Mouse (Mus musculus) bone marrow macrophage, adult 2 months (primary cell): ENCODE measurements around the gene Hp1bp3. TPM values are rescaled to one million over a fixed set of nuclear protein-coding genes. Genes with fewer than 3 reads are reported as not detected.

Experiments
- H3K27ac ChIP-seq: 2 replicates; pipeline ENCODE4 v1.5.1; 2012; ENCODE audit warnings: low read depth, low read length; ENCODE audit not compliant: insufficient read depth
- H3K4me1 ChIP-seq: 2 replicates; pipeline ENCODE4 v1.6.1; 2012; ENCODE audit warnings: low read length; ENCODE audit not compliant: control insufficient read depth, insufficient read depth
- H3K4me3 ChIP-seq: 2 replicates; pipeline ENCODE4 v1.5.1; 2012; ENCODE audit warnings: mild to moderate bottlenecking, low read length, moderate library complexity; ENCODE audit not compliant: insufficient read depth
- CTCF ChIP-seq: IDR thresholded peaks from 2 replicates; pipeline ENCODE4 v1.5.1; 2012; ENCODE audit warnings: low read depth, mild to moderate bottlenecking, low read length, moderate library complexity
- POLR2A ChIP-seq: IDR thresholded peaks from 2 replicates; pipeline ENCODE4 v1.6.1; 2012; ENCODE audit warnings: mild to moderate bottlenecking, low read depth, low read length, borderline replicate concordance
- polyA plus RNA-seq: library from polyadenylated mRNA; stranded (reverse); fragments of >200 nt; gene quantifications from 2 replicates; pipeline ENCODE4 v1.2.4, GENCODE M21; 2012; ENCODE audit not compliant: missing spikeins, insufficient read depth, insufficient read length

Hp1bp3 gene
- polyA plus RNA-seq, 1 experiment = 141 TPM

DNA sequence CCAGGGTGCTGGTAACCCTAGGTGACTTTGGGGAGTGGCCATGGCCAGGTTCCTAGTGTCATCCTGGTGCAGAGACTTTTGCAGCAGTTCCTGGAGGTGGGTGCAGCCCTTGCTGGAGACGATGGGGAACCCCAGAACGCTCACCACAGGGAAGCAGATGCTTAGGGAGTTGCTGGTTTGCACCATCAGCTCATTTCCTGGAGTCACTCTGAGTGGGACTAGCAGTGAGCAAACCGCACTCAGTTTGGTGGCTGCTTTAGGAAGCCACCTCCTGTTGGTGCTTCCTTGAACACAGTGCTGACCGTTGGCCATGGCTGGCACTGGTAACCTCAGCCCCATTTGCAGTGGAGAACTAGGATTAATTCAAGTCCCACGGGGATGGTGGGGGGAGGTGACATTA, 43.4 kb downstream of the Hp1bp3 start:
- Histone ChIP-seq H3K27ac (no peak overlapping the region), H3K4me1 (peaks cover 3% of the 10 kb centered on the region; the same call in 1 of the 2 replicates), H3K4me3 (no peak overlapping the region)
- no peak for TF ChIP-seq CTCF
- no peak for TF ChIP-seq POLR2A

DNA sequence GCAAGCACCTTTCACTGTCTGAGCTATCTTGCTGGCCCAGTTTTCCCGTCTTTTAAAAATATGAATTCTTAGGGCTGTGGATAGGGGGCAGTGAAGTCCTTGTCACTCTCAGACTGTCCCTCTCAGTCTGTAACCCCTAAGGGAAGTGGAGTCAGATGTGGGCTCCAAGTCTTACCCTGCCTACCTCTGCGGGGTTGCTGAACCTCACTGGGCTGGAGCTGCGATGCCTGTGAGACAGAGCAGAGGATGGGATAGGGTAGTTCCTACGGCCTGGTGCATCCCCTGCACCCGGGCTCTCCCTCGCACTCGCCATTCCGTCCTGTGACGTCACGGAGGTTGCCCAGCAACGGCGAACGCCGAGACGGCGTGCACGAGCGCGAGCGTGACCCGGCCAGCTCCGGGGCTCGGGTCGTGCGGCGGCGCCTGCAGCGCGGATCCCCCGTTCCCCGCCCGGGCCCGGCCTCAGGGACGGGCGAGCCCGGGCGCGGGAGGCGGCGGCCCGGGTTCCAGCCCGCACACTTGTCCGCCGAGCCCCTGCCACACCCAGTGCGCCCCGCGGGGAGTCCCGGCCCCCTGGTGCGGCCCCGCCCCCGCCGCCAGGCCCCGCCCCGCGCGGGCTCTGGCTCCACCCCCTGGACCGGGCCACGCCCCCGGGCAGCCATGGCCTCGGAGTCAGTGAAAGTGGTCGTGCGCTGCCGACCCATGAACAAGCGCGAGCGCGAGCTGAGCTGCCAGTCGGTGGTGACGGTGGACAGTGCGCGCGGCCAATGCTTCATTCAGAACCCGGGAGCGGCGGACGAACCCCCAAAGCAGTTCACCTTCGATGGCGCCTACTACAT, 46.0 kb downstream of the Hp1bp3 start:
- Histone ChIP-seq H3K27ac (no peak overlapping the region), H3K4me1 (peaks cover 3% of the 10 kb centered on the region; the same call in 1 of the 2 replicates)

DNA sequence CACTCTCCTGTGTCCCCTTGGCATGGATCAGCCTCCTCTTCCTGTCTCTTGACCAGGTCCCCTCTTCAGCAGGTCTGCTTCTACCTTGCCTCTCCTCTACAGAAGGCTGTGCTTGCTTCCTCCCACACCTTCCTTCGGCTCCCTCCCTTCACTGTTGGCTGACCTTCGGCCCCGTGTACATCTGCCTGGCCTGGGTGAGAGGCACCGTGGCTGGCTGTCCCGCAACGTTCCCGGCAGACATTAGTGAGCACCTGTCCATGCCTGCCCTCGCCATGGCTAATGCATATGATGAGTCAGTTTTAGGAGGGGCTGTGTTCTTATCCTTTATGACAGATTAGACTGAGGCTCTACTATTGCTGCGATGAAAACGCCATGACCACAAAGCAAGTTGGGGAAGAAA, 51.8 kb downstream of the Hp1bp3 start:
- no peaks in the 10 kb centered on the region for H3K4me1 ChIP-seq
- TF ChIP-seq CTCF (no peak), POLR2A (no peak)
- H3K27ac ChIP-seq = no peak overlapping the region
- H3K4me3 ChIP-seq = no peak overlapping the region

More for the DNA sequence above, 46.0 kb downstream of the Hp1bp3 start:
- H3K4me3 ChIP-seq = peak overlapping the region; percentile 65
- TF ChIP-seq CTCF (0 out of 2 replicates have a peak, but pooled peaks have one; percentile 19), POLR2A (no peak)

DNA sequence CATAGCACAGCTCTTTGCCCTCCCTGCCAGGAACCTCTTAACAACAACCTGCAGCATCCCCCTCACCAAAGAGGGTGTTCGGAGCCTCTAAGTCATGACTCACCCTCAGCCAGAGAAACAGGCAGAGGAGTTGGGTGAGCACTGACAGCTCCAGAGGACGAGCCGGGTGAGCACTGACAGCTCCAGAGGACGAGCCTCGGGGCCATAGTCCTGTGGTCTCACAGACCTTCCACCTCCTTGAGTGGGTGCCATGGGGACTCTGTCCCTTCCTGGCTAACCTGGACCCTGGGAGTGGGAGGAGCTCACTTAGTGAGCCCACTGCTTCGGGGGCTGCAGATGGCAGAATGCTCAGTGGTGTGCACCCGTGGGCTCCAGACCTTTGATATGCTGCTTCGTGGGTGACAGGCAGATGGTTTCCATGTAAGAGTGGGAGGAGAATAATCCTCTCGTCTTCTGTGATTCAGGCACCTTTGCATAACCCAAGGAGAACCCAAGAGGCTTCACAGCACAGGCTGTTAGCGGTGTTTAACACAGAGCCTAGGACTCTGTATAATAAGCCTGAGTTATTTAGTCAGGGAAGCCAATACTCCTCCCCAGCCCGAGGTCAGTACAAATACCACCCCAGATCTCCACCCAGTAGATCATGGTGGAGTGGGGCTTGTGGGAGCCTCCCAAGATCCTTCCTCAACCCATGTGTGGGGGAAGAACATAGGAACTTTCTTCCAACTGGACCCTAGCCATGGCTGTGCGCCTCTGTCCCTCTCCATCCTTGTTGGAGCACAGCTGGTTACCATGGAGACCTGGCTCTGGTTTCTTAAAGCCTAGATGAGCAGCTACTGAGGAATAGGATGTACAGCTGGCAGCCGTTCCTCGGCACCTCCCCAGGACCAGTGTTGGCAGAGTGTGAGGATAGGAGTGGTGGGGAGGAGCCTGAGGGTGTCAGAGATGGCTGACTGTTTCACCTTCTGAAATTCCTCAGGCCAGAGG, 56.2 kb downstream of the Hp1bp3 start:
- Histone ChIP-seq H3K27ac (no peak overlapping the region), H3K4me1 (no peaks in the 10 kb centered on the region), H3K4me3 (no peak overlapping the region)
- TF ChIP-seq POLR2A = no peak

DNA sequence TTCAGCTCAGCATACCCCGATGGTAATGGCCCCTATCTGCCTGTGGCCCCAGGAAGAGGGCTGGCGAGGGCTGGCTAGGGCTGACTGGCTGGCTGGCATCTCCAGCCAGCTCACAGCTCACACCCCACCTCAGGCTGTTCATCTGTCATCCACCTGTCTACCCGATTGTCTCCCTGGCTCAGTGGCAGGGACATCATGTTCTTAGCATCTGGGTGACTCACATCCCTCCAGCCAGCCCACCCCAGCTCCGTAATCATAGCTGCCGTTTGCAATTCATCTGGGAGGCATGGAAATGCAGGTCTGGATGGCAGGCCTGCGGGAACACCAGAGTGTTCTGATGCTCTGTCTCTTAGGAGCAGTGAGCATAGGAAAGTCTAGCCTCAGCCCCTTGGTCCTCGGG, 62.2 kb downstream of the Hp1bp3 start:
- Histone ChIP-seq H3K27ac (no peak overlapping the region), H3K4me1 (no peaks in the 10 kb centered on the region)
- TF ChIP-seq CTCF (no peak), POLR2A (no peak)

DNA sequence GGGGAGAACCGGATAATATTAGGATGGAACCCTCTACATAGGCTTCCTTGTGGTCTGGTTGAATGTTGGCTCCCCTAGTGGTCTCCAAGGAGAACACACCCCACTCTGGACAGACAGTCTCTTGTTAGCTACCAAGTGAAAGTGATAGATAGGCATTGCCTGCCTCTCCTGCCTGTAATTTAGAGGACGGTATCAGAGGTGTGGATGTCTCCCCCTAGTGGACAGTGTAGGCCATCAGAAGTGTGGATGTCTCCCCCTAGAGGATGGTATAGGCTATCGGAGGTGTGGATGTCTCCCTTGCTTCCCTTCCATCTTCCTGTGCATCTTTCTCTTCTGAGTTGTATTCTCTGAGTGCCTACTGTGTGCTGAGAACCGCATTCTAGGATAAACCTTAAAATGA, 66.7 kb downstream of the Hp1bp3 start:
- TF ChIP-seq CTCF (peak; percentile 97), POLR2A (no peak)
- Histone ChIP-seq H3K4me3 (no peak overlapping the region), H3K27ac (no peak overlapping the region), H3K4me1 (no peaks in the 10 kb centered on the region)

More for the DNA sequence above, 62.2 kb downstream of the Hp1bp3 start:
- no peak overlapping the region for H3K4me3 ChIP-seq

DNA sequence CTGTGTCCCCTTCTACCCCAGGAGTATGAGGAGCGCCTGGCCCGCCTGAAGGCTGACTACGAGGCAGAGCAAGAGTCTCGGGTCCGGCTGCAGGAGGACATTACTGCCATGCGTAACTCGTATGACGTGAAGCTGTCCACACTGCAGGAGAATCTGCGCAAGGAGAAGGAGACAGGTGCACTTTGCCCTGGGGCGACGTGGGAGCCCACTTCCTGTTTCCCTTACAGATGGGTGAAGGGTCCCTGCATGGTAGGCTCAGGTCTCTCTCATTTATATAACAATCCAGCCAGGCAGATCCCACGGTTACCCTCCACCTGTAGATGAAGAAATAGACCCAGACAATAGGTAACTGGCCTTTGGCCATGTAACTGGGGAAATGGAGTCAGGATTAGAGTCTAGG, 70.3 kb downstream of the Hp1bp3 start:
- H3K4me1 ChIP-seq = peaks cover 8% of the 10 kb centered on the region
- no peak overlapping the region for H3K4me3 ChIP-seq
- TF ChIP-seq CTCF = no peak
- TF ChIP-seq POLR2A = no peak
- no peak overlapping the region for H3K27ac ChIP-seq

DNA sequence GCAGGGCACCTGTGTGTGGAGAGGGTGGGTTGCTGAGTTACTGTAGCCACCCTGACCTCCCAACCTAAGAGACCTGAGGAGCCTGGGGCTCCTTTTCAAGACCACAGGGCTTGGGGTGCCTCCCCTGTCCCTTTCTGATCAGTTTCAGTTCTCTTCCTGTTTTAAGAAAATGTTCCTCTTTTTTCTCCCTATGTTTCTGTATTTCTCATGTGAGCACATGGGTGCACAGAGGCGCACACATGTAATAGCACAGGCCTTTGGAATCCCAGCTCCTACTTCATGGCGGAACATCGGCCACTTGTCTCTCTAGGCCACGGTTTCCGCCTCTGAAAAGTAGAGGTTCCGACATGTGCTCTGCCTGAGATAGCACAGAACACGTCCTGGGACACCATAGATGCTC, 72.6 kb downstream of the Hp1bp3 start:
- TF ChIP-seq CTCF = no peak
- no peak for TF ChIP-seq POLR2A
- Histone ChIP-seq H3K27ac (no peak overlapping the region), H3K4me1 (peaks cover 8% of the 10 kb centered on the region), H3K4me3 (no peak overlapping the region)

DNA sequence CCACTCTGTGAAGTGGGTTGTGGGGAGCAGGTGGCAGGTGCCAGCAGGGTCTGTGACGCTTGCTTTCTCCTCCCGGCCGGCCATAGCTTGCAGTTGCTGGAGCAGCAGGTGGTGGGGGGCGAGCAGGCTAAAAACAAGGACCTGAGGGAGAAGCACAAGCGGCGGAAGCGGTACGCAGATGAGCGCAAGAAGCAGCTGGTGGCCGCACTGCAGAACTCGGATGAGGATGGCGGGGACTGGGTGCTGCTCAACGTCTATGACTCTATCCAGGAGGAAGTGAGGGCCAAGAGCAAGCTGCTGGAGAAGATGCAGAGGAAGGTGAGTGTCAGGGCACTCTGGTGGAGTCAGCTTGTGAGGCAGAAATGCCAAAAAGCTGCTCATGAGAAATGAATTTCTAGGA, 75.9 kb downstream of the Hp1bp3 start:
- Histone ChIP-seq H3K4me3 (no peak overlapping the region), H3K4me1 (peaks cover 8% of the 10 kb centered on the region), H3K27ac (no peak overlapping the region)
- TF ChIP-seq CTCF (no peak), POLR2A (no peak)
